Mouse (Mus musculus) spleen, postnatal 14 days (tissue): ENCODE measurements at regions not wholly inside any gene's neighbourhood (a gene's known extent, or its start where the extent isn't known, plus 50 kb on each side); places are given as distances from the start of the nearest gene placed in this dataset.

Experiments used
- DNase-seq, 2 experiments: peaks; one replicate each; pipeline ENCODE4 v3.0.0; 2021 to 2022; ENCODE audit warnings: low spot score in 2 of 2

GRCm38 (mm10) chr2:166406826-166407225 is 251.4 kb upstream of the Sulf2 start:
- DNase-seq = no peak

DNA sequence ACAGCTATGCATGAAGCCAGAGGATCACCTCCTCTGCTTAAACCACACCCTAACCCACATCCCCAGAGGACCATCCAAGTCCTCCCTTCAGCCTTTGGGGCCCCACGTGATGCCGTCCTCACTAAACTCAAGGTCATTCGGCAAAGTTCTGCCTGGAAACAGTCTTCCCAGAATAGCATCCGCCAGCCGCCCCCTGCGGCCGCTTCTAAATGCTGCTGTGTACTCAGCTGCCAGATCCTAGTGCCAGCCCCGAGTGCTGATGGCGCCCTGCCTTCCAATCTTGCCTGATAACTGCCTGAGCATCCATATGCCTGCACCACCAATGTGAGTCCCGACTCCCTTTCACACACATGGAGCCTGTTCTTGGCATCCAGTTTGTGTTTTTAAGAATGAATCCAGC is 247.9 kb upstream of the Sulf2 start:
- no peak for DNase-seq

DNA sequence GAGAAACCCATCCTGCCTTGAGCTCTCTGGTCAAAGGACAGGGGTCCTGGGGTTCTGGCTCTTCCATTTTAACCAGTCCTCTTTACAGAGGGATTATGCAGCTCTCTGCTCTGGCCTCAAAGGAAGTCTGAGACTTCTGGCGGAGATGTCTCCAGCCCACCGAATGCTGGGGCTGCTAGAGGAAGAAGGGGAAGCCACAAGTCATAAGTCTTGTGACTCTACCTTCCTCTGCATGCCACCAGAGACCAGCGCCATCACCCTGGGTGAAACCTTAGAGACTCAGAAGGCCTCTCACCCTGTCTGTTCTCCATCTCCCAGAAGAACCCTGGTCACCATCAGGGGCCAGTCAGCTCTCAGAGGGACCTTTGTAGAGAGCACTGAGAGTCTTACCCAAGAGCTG is 246.4 kb upstream of the Sulf2 start:
- no peak for DNase-seq

GRCm38 (mm10) chr2:166400304-166400703 is 244.8 kb upstream of the Sulf2 start:
- DNase-seq = no peak

DNA sequence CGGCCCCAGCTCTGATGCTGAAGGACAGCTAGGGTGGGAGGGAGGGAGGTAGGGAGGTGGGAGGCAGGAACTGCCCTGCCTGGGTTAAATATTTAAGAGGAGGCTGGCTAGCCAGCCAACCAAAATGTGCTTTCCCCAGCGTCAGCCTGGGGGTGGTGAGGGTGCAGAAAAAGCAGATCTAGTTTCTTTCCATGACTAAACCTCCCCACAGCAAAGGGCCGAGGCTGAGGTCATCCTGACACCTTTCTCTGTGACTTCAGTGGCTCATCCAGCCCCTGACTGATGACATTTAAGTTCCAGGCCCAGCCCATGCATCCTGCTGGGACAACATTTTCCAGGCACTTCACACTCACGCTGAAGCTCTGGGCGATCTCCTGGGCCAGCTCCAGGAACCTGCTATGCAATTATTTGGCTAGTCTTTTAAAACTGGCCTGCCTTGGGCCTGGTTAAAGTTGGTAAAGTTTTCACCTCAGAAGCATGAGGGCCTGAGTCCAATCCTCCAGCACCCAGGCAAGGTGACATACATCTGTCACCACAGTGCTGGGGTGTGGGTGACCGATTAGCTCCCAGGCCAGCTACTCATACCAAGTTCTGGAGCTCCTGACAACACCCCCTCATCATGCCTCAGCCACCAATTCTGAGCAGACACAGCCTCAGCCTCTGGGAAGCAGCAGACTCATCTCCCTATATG is 243.8 kb upstream of the Sulf2 start:
- no peak for DNase-seq

DNA sequence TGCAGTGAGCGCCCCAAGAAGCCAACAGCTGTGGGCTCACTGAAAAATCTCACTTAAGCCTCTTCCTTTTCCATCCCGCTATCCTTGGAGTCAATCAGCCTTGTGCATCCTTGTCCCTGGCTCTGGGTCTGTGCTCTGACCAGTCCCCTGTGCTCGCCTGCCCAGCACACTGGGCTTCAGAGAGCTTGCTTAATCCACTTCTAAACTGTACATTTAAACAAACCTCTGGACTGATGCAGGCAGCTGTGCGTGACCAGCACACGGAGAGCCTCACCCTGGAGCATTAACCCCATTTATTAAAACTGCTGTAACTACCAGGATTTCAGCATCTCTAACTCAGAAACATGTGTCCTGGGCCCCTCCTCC is 243.3 kb upstream of the Sulf2 start:
- DNase-seq = no peak

GRCm38 (mm10) chr2:166398156-166398555 is 242.7 kb upstream of the Sulf2 start:
- no peak for DNase-seq

- peak in 1 of 2 experiments; percentile 25 for DNase-seq
Measured at GRCm38 (mm10) chr2:166394666-166395065, 239.2 kb upstream of the Sulf2 start.

DNA sequence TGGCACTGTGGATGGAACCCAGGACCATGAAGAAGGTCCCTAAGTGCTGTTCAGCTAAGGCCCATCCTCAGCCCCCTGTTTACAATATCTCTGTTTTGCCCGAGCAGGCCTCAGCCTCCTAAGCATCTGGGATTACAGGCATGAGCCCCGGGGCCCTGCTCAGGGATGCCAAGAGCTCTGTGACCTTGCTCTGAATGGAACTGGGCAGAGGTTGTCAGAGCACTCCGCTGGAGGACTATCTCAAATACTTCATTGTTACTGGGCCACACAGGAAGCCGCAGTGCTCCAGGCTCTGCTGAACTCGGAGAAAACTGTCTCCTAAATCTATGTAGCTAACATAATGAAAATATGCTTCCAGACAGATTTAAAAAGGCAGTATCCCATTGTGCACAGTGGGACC is 235.7 kb upstream of the Sulf2 start:
- no peak for DNase-seq

DNA sequence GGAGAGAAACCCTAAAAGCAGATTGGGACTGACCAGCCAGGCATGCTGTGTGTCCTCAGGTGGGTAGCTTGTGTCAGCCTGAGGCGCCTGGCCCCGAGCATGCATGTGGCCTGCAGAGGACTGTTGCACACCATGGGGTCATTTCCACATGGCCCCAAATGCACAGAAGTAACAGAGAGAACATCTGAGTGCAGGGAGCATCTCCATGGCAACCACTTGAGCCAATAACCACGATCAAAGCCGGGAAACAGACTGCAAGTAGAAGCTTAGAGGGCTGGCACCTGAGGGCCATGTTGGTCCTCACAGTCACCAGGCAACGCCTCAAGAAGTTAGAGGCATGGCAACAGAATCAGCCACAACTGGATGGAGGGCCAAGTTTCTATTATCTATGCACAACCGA is 232.6 kb upstream of the Sulf2 start:
- no peak for DNase-seq

- DNase-seq = no peak
Measured at GRCm38 (mm10) chr2:166386817-166387216, 231.4 kb upstream of the Sulf2 start.

- no peak for DNase-seq
Measured at GRCm38 (mm10) chr2:166384583-166384982, 229.1 kb upstream of the Sulf2 start.

DNA sequence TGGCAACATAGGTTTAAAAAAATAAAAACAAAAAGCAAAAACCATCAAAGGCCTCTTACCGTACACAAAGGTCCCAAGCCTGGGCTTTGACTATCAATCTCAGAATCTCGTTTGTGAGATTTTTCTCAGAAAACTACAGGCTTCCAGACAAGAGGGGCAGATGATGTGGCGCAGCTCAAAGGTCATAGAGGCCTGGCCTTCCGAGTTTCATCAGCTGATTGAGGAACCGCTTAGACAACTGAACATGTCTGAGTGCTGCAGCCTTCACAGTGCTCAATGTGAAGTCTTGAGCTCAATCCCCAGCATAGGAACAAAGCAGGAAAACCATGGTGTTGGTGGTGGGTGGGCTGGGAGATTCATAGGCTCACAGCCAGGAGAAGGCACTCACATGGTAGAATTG is 227.9 kb upstream of the Sulf2 start:
- DNase-seq = no peak

- no peak for DNase-seq
Measured at GRCm38 (mm10) chr2:166382180-166382579, 226.7 kb upstream of the Sulf2 start.

- no peak for DNase-seq
Measured at GRCm38 (mm10) chr2:166380854-166381253, 225.4 kb upstream of the Sulf2 start.

DNA sequence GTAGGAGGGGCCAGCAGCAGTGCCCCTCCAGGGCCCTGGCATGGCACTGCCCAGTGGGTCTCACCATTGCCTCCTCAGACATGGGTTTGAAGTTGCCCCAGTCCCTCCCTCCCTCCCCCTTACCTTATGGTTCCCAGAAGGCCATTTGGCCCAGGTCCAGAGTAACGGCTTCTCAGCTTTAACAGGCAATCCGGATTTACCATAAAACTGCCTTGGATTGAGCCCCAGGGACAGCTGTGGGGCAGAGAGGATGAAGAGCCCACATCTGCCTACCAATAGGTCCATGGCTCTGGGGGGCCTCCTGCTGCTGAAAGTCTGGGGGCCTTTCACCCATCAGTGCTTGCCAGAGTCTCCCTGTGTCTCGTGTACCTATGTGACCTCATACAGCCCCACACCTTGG is 222.9 kb upstream of the Sulf2 start:
- DNase-seq = no peak

- no peak for DNase-seq
Measured at GRCm38 (mm10) chr2:166377329-166377728, 221.9 kb upstream of the Sulf2 start.

DNA sequence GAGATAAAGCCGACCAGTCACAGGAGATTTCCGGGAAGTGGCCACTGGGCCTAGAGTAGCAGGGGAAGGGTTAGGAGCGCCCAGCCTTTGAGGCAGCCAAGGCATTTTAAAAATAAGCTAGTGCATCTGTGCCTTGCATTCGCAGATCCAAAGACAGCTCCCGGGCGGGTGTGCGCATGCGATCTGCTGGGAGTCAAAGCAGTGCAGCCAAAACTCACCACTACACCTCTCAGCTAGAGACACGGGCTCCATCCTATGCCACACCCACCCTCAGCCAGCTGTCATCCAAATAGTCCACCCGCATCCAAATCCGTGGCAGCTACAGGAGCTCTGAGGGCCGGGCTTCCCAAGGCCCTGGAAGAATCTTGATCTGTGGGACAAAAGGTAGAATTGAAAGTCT is 220.2 kb upstream of the Sulf2 start:
- no peak for DNase-seq

GRCm38 (mm10) chr2:166370776-166371175 is 215.3 kb upstream of the Sulf2 start:
- no peak for DNase-seq

DNA sequence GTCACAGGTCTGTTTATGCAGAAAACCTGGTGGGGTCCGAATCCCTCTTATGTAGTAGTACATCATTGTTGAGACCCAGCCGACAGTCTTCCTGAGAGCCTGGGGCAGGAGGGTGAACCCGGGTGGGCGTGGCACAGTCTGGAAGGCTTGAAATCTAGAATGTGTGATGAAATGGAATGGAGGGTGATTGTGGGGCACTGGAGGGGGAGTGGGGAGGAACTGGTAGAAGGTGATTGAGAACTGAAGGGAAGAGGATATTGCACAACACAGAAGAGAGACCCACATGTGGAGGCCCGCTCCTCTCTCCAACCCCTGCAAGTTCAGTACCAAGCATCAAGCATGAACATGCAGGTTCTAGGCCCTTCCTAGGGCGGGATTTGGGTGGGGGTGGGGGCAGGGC is 206.2 kb upstream of the Sulf2 start:
- no peak for DNase-seq

DNA sequence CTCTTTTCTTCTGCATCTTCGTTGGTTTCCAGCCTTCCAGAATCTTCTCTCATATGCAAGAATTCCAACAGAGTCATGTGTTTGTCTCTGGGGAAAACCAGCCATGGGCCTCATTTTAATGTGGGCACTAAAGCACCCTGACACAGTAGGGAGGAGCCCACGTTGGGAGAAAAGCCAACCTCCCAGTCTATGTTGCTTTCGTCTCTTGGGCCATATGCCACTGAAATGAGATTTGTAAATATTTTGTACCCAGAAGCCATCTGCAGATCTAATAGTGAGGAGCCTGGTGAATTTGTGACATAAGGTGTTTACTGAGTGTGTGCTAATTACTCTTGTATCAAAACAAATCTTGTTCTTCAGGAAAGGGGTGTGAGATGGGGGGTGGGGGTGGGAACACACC is 205.3 kb upstream of the Sulf2 start:
- no peak for DNase-seq

GRCm38 (mm10) chr2:166359995-166360394 is 204.5 kb upstream of the Sulf2 start:
- no peak for DNase-seq

GRCm38 (mm10) chr2:166357824-166358223 is 202.4 kb upstream of the Sulf2 start:
- no peak for DNase-seq

GRCm38 (mm10) chr2:166355944-166356343 is 200.5 kb upstream of the Sulf2 start:
- no peak for DNase-seq
